Mouse (Mus musculus): ENCODE data around the gene Map3k1. TPM values are rescaled to one million over a fixed set of nuclear protein-coding genes. Genes with fewer than 3 reads are reported as not detected.
A peak's percentile ranks its signal among the peaks of the same experiment; 100 is the strongest.
"Not testable (repeated sequence)": the region's sequence is repeated elsewhere in the genome, so short reads cannot be mapped to it uniquely, and the experiment has no call there.

Gene Map3k1
- total RNA-seq, 2 experiments from 2014 or later: 25.9 to 27.9 TPM

DNA sequence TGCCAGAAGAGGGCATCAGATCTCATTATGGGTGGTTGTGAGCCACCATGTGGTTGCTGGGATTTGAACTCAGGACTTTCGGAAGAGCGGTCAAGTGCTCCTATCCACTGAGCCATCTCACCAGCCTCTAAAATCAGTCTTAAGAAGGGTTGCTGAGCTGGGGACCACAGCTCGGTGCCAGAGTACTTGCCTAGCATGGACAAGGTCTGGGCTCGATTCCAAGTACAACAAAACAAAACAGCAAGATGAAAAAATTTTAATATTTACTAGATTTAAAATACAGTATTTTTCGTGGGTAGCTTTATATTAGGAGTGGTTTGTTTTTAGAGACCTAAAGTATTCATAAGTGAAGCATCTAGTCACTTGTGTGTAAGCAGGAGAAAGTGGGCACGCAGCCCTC lies 55.5 kb downstream of the Map3k1 start:
- intact Hi-C loops (cut with DNase I): no loop called here
- no peak for DNase-seq

DNA sequence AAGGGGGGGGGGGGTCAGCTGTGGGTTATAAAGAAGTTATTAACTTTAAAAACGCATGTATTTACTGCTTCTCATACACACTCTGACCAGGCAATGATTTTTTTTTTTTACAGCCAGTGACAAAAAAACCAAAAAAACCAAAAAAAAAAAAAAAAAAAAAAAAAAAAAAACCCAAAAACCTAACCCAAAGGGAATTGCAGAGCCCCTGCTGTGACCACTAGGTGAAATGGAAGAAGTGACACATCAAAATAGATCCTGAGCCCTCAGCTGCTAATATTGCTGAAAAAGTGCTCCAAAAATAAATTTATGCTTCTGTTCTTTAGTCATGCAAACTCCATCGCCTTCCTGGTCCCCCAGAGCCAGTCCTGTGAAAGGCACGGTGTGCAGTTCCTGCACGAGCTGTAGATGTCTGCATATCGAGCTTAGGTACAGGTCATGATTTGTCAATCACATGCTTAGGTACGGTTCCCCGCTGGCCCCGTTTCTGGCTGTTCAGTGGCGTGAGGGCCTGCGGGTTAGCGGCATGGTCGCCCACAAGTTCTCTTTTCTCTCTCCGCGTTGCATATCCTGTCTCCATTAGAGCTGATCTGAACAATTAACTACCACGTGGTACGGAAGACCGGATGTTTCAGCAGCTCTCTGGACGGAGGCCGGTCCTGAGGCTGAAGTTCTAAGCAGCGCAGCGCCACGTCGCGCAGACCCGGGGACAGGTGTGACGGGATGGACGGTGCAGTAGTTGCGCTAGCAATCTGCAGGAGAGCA lies 60.3 kb downstream of the Map3k1 start:
- no peak for DNase-seq
- intact Hi-C loops (cut with DNase I): no loop called here

GRCm38 (mm10) chr13:111746831-111747230 lies 62.0 kb downstream of the Map3k1 start:
- intact Hi-C loops (cut with DNase I): no loop called here
- no peak for DNase-seq

- intact Hi-C loops (cut with DNase I): no loop called here
These were observed 63.6 kb downstream of the Map3k1 start for GRCm38 (mm10) chr13:111745216-111745615.

GRCm38 (mm10) chr13:111744233-111745000 lies 64.4 kb downstream of the Map3k1 start:
- no peak for DNase-seq
- intact Hi-C loops (cut with DNase I): no loop called here

More at GRCm38 (mm10) chr13:111745216-111745615, 63.6 kb downstream of the Map3k1 start:
- DNase-seq: no peak

DNA sequence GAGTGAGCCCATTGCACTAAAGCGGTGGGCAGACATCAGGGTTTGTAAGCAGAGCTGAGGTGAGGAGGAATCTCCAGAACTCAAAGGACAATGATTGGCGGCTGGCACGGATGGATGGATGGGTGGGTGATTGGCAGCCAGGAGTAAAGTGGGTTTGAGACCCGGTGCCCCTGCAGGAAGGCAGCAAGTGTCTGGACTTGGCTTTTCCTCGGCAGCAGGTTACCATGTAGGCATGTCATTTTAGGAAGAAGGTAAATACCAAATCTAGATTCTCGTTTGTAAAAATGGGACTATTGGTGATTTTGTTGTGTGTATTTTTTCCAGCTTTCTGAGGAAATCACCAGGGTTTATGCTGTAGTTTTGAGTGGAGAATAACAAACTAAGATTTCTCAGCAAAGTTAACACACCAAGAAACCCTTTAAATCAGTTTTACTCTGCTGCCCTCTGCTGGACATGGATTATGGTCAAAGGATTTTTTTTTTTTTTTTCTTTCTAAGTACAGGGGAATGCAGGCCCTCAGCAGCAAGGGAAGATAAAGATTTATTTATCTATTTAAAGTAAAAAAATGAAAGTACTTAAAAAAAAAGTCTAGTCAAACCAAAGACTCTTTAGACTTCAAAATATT lies 66.7 kb downstream of the Map3k1 start:
- peak; percentile 49 to 57 for DNase-seq
- intact Hi-C loops (cut with DNase I): loop anchor here (1.0 to 2.0 kb wide), 2 partner anchors 16 to 281 kb away; no protein-coding TSS in a partner anchor

DNA sequence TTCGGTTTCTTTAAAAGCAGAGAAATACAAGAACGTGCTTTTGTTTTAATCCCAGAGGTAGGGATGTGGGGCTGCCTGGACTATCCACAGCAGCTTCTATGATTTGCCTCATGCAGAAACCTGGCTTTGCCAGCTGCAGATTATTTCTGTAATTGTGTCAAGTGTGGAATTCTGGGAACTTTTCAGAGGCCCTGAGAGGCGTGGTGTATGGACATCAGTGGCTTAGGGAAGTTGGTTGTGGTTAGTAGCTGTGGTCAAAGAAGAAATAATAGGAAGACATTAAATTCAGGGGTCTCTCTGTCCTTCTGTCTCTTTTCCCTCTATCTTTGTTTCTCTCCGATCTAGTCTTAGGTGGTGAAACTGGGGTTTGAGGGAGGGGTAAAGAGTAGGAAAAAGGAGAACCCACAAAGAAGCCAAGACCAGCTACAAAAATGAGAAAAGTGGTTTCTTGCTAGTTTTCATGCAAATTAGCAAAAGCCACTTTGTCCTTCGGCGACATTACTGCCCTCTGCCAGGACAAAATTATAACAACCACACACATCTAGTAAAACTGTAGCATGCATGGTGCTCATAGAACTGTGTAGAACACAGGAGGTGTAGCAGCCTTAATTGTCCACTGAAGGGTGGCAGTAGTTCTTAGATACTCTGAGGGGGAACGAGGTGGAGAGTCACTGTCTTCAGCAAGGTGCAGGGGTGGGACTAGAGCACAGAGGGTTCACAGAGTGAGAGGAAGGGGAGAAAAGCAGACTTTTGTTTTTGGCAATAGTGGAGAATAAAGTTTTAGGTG lies 67.4 kb downstream of the Map3k1 start:
- no peak for DNase-seq
- intact Hi-C loops (cut with DNase I): no loop called here

GRCm38 (mm10) chr13:111726898-111727297 lies 81.9 kb downstream of the Map3k1 start:
- DNase-seq: no peak
- intact Hi-C loops (cut with DNase I): loop anchor here (1.0 to 5.0 kb wide), 2 partner anchors 15 to 265 kb away; no protein-coding TSS in a partner anchor

DNA sequence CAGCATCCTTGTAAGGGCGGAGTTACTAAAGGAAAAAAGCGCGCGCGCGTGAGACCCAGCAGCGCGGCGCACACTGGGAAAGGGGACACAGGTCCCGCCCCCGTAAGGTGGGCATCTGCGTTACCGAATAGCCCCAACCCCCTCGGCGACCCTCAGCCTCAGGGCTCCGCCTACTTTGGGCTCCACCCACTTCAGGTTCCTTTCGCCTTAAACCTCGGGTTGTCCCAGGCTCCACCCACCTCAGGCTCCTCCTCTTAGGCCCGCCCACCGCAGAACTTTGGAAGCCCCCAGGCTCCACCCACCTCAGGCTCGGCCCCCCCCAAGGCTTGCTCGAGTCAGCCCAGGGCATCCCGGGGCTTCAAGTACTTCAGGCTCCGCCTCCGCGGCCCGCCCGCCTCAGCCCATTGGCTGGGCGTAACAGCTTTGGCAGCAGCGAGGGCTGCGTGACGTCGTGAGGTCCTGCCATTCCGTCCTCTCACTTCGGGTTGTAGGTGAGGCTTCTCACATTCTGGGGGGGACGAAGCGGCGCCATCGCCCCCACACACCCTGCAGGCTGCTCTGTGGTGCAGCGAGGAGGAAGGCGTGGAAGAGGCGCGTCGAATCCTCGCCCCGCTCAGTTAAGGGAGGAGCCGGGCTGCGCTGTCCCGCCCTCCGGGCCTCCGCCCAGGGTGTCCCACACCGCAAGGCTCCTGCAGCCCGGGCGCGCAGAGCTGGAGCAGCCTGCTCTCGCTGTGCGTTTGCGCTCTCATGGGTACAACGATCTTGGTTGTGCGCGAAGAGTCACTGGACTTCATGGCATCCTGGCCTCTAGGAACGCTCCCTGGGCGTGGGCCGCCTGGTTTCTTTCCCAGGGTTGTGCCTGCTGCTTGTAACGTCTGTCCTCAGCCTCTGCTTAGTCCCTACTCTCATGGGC lies 83.4 kb downstream of the Map3k1 start:
- intact Hi-C loops (cut with DNase I): loop anchor here (1.0 to 5.0 kb wide), 3 partner anchors 17 to 263 kb away; no protein-coding TSS in a partner anchor
- peak; percentile 96 for DNase-seq

DNA sequence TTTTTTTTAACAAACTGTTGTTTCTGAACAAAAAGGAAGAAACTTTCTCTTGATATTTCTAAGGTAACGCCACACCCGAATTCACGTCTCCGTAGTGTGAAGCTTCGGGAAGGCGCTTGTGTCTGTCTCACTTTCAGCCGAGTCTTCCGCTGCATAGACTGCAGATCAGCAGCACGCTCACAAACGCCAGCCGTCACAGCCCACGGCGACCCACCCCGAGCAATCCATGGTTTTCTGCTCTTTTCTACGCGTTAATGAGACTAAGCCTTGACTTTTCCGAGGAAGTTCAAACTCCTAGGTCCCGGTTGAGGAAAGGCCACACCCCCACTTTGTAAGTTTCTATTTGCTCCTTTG lies 84.0 kb downstream of the Map3k1 start:
- intact Hi-C loops (cut with DNase I): loop anchor here (1.0 to 5.0 kb wide), 3 partner anchors 38 to 262 kb away; partner anchors contain the start of gene Gpbp1
- DNase-seq: no peak

DNA sequence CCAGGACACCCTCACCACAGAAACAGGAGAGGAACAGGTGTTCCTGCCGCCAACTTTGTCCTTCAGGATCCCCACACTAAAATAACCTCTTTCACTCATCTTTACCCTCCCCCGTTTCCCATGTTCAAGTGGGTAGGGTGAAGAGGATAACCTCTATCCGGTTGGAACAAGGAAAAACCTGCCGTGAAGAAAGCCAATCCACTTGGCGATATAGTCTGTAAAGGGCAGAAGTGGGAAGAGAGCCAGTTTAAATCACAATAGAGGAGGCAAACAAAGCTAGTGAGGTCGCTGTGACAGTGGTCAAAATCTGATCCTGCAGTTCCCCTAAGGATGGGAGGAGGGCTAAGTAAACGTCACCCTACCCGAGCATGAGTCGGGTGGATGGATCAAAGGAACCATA lies 89.1 kb downstream of the Map3k1 start:
- intact Hi-C loops (cut with DNase I): loop anchor here (5.0 kb wide), 1 partner anchor 227 kb away; the partner anchor contains the start of gene Gpbp1
- no peak for DNase-seq

DNA sequence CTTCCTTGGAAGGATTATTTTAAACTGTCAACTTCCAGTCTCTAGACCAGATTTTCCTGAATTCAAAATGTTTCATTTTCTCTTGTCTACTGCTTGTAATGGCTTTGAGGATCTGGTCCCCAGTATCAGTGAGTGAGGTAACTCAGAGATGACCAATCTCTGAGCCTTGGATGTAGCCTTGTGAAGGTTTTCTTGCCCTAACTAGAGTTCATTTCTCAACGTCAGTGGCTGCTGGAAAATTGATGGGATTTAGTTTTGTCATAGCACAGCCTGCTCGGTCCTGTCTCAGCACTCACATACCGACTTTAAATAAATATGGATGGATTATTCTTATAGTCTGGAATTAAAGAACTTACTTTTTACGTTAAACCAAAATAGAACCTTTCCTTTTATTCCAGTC lies 98.3 kb downstream of the Map3k1 start:
- intact Hi-C loops (cut with DNase I): no loop called here
- DNase-seq: no peak

DNA sequence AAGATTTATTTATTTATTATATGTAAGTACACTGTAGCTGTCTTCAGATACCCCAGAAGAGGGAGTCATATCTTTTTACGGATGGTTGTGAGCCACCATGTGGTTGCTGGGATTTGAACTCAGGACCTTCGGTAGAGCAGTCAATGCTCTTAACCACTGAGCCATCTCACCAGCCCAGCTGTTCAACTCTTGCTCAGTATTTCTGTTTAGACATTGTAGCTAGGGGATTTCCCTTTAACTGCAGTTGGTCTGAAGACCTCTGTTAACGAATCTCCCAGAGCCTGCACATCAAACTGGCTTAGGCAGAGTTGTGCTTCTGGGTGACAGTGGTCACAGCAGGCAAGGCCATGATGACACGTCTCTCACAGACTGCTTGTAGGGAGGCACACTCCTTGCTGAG lies 104.8 kb downstream of the Map3k1 start:
- intact Hi-C loops (cut with DNase I); DNase-seq: not testable (repeated sequence)

- intact Hi-C loops (cut with DNase I): no loop called here
- no peak for DNase-seq
These were observed 105.4 kb downstream of the Map3k1 start for GRCm38 (mm10) chr13:111703396-111703795.

Other genes starting within 250 kb of the Map3k1 start
- not detected for gene Gm10198, start 216.2 kb downstream of the Map3k1 start, total RNA-seq (2021)
- 10 to 100 TPM; 15.1 to 17.6 TPM for gene Mier3, start 128.0 kb downstream of the Map3k1 start, total RNA-seq (2021)

All from heart, postnatal 36 days (tissue).